In genomic region chr11:68121660-68122059, GRCm38 (mm10) we compare ENCODE assay signal across 28 mouse cellular contexts.
DNase-seq lines count a peak whose midpoint lies in the region; ATAC-seq and TF ChIP-seq lines count a peak whose summit lies in the region.
"Had no signal": no experiment of that assay in that cellular context is flagged by ENCODE, and none has a peak within 500 bp of the region (broad histone marks: within the 10 kb centered on the region; RNA-seq: fewer than 3 reads in every experiment).

No protein-coding gene starts in this region.

- no peak overlapping the region for H3K4me3 ChIP-seq in hindbrain, embryonic 11.5 days (ENCODE audit: low read depth, low read length)
- H3K4me3 ChIP-seq in hindbrain, embryonic 12.5 days: no peak overlapping the region
- no peak overlapping the region for H3K4me3 ChIP-seq in midbrain, embryonic 11.5 days (ENCODE audit: low read depth, low read length)
- H3K4me3 ChIP-seq in midbrain, postnatal 0 days (ENCODE audit: low read depth, low read length): no peak overlapping the region
- H3K4me3 ChIP-seq: embryonic facial prominence, embryonic 13.5 days; erythroblast, embryonic 14.5 days; gastrocnemius, adult 2 months; hindbrain, embryonic 15.5 days; neural tube, embryonic 15.5 days had no signal

- no peak for ATAC-seq in hindbrain, embryonic 11.5 days (ENCODE audit: low FRiP score)
- no peak for ATAC-seq in hindbrain, embryonic 12.5 days (ENCODE audit: low FRiP score)
- no peak for ATAC-seq in midbrain, embryonic 11.5 days (ENCODE audit: low FRiP score)
- no peak for ATAC-seq in midbrain, postnatal 0 days (ENCODE audit: low FRiP score)
- ATAC-seq: forebrain, embryonic 16.5 days had no signal

- no peaks in the 10 kb centered on the region for H3K9me3 ChIP-seq in hindbrain, embryonic 11.5 days (ENCODE audit: control insufficient read depth, low read length)
- H3K9me3 ChIP-seq in hindbrain, embryonic 12.5 days (replicated peaks): no peaks in the 10 kb centered on the region
- H3K9me3 ChIP-seq in midbrain, embryonic 11.5 days (ENCODE audit: control insufficient read depth, low read length): no peaks in the 10 kb centered on the region
- H3K9me3 ChIP-seq in midbrain, postnatal 0 days (ENCODE audit: low read length): no peaks in the 10 kb centered on the region
- H3K9me3 ChIP-seq: embryonic facial prominence, embryonic 13.5 days; hindbrain, embryonic 15.5 days; neural tube, embryonic 15.5 days had no signal

- H3K9ac ChIP-seq in hindbrain, embryonic 11.5 days (ENCODE audit: low read depth, low read length): no peak overlapping the region
- H3K9ac ChIP-seq in hindbrain, embryonic 12.5 days: no peak overlapping the region
- H3K9ac ChIP-seq in midbrain, embryonic 11.5 days (ENCODE audit: low read length): no peak overlapping the region
- no peak overlapping the region for H3K9ac ChIP-seq in midbrain, postnatal 0 days (replicated peaks; ENCODE audit: low read length, poor library complexity, severe bottlenecking)
- H3K9ac ChIP-seq: embryonic facial prominence, embryonic 13.5 days; hindbrain, embryonic 15.5 days; liver, embryonic 14.5 days; neural tube, embryonic 15.5 days had no signal

- WGBS in hindbrain, embryonic 11.5 days: 12% methylated on average over 6 of the region's 6 CpGs
- WGBS in hindbrain, embryonic 12.5 days: 14% methylated on average over 6 of the region's 6 CpGs
- 22% methylated on average over 6 of the region's 6 CpGs for WGBS in midbrain, embryonic 11.5 days
- WGBS in midbrain, postnatal 0 days: 32% methylated on average over 6 of the region's 6 CpGs

- no peak overlapping the region for H3K4me2 ChIP-seq in hindbrain, embryonic 11.5 days (replicated peaks; ENCODE audit: low read depth, low read length)
- H3K4me2 ChIP-seq in hindbrain, embryonic 12.5 days (replicated peaks): no peak overlapping the region
- H3K4me2 ChIP-seq in midbrain, embryonic 11.5 days: no peak overlapping the region
- H3K4me2 ChIP-seq in midbrain, postnatal 0 days (ENCODE audit: low read depth, low read length, poor library complexity, severe bottlenecking): no peak overlapping the region
- H3K4me2 ChIP-seq: hindbrain, embryonic 15.5 days; neural tube, embryonic 15.5 days had no signal

- peak; percentile 26 for DNase-seq in hindbrain, embryonic 11.5 days (ENCODE audit: low spot score)
- peak; percentile 87 for DNase-seq in midbrain, embryonic 11.5 days (ENCODE audit: low spot score, missing footprints)
- DNase-seq in midbrain, postnatal 0 days (ENCODE audit: low spot score): no peak
- DNase-seq in mesoderm, embryonic 11.5 days (ENCODE audit: low read depth, low spot score): peak; percentile 58
- peak; percentile 15 for DNase-seq in retina, postnatal 1 day
- DNase-seq in kidney, adult 18-20 months: no peak
- DNase-seq: adrenal gland, adult 2 months; adrenal gland, postnatal 36 days; B cell, adult 2 months; cerebellum, adult 2 months; cerebellum, postnatal 14 days; gastrocnemius, adult 2 months; heart, postnatal 14 days; layer of hippocampus, postnatal 36 days; left cerebral cortex, postnatal 4 days; liver; lung, adult 2 months; lung, postnatal 14 days; right cerebral cortex, adult 18-20 months; spleen, adult 18-20 months; thymus, postnatal 14 days had no signal

- no peak for TF ChIP-seq CTCF in midbrain, postnatal 0 days (IDR thresholded peaks at IDR 0.05)

- H3K27me3 ChIP-seq in hindbrain, embryonic 11.5 days (ENCODE audit: control insufficient read depth, insufficient read depth, low read length): no peaks in the 10 kb centered on the region
- no peaks in the 10 kb centered on the region for H3K27me3 ChIP-seq in hindbrain, embryonic 12.5 days
- no peaks in the 10 kb centered on the region for H3K27me3 ChIP-seq in midbrain, embryonic 11.5 days (ENCODE audit: control insufficient read depth, insufficient read depth, low read length)
- no peaks in the 10 kb centered on the region for H3K27me3 ChIP-seq in midbrain, postnatal 0 days (ENCODE audit: insufficient read depth, low read length)
- H3K27me3 ChIP-seq: embryonic facial prominence, embryonic 13.5 days; hindbrain, embryonic 15.5 days; neural tube, embryonic 15.5 days had no signal

- H3K4me1 ChIP-seq in hindbrain, embryonic 11.5 days (replicated peaks; ENCODE audit: control insufficient read depth, insufficient read depth, low read length): peaks cover 6% of the 10 kb centered on the region
- H3K4me1 ChIP-seq in hindbrain, embryonic 12.5 days: peaks cover 22% of the 10 kb centered on the region
- peaks cover 23% of the 10 kb centered on the region for H3K4me1 ChIP-seq in midbrain, embryonic 11.5 days (ENCODE audit: control insufficient read depth, insufficient read depth, low read length)
- H3K4me1 ChIP-seq in midbrain, postnatal 0 days (ENCODE audit: insufficient read depth, low read length): no peaks in the 10 kb centered on the region

- no peak overlapping the region for H3K27ac ChIP-seq in hindbrain, embryonic 11.5 days (ENCODE audit: low read depth, low read length)
- no peak overlapping the region for H3K27ac ChIP-seq in hindbrain, embryonic 12.5 days
- H3K27ac ChIP-seq in midbrain, embryonic 11.5 days (ENCODE audit: low read depth, low read length): no peak overlapping the region
- H3K27ac ChIP-seq in midbrain, postnatal 0 days (ENCODE audit: low read depth, low read length): no peak overlapping the region
- H3K27ac ChIP-seq: gastrocnemius, adult 2 months; liver, embryonic 14.5 days; neural tube, embryonic 15.5 days had no signal

- H3K36me3 ChIP-seq in hindbrain, embryonic 11.5 days (ENCODE audit: control insufficient read depth, insufficient read depth, low read length): no peaks in the 10 kb centered on the region
- no peaks in the 10 kb centered on the region for H3K36me3 ChIP-seq in hindbrain, embryonic 12.5 days
- H3K36me3 ChIP-seq in midbrain, embryonic 11.5 days (ENCODE audit: control insufficient read depth, insufficient read depth, low read length): no peaks in the 10 kb centered on the region
- no peaks in the 10 kb centered on the region for H3K36me3 ChIP-seq in midbrain, postnatal 0 days (ENCODE audit: insufficient read depth, low read length)
- H3K36me3 ChIP-seq: embryonic facial prominence, embryonic 13.5 days; hindbrain, embryonic 15.5 days; neural tube, embryonic 15.5 days had no signal

Comparison
In these comparisons a context has a peak if more than half of its experiments do, and no peak if none do; other contexts are left out.
1. DNase-seq: peak in hindbrain, embryonic 11.5 days (single experiment), midbrain, embryonic 11.5 days (single experiment), mesoderm, embryonic 11.5 days (single experiment) and retina, postnatal 1 day (single experiment); none in midbrain, postnatal 0 days (single experiment) and kidney, adult 18-20 months (single experiment).